Mouse (Mus musculus) liver (tissue): ENCODE measurements at regions not wholly inside any gene's neighbourhood (a gene's known extent, or its start where the extent isn't known, plus 50 kb on each side); places are given as distances from the start of the nearest gene placed in this dataset.

ENCODE experiments used
- DNase-seq: peaks from one replicate; pipeline ENCODE4 v3.0.0-alpha.2; 2020; ENCODE audit warnings: mixed read lengths

DNA sequence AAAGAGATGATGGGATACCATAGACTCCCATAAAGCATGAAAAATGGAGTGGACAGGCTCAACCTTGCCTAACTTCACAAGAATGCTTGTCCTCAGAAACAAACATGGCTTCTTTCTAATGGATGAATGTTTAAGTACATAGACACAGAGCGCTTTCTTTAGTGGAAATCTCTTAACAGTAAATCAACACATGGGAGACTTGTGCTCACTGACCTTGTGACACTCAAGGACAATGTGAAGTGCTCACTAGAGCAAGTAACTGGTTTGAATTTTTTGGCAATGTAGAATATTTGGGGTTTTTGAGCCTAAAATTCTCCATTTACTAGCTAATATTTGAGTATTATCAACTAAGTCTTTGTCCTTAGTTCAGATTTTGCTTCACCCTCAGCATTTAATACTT, 88.0 kb downstream of the Tent5c start:
- no peak for DNase-seq

DNA sequence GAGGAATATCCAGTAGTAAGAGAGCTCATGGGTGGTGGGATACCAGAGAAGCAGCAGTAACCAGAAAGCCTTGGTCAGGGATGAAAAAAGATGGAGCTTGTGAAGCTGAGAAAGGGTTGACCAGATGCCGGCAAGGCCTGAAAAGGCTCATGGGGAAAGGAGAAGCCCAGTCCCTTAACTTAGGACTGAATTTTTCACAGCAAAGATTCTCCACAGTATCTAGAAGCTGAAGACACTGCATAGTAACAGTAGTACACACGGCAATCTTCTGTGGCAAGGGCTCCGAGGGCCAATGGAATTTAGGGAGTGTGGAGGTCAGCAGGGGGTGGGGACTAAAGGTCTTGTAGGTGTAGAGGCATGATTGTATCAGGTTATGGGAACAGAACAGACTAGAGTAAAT, 91.6 kb downstream of the Tent5c start:
- DNase-seq = no peak

DNA sequence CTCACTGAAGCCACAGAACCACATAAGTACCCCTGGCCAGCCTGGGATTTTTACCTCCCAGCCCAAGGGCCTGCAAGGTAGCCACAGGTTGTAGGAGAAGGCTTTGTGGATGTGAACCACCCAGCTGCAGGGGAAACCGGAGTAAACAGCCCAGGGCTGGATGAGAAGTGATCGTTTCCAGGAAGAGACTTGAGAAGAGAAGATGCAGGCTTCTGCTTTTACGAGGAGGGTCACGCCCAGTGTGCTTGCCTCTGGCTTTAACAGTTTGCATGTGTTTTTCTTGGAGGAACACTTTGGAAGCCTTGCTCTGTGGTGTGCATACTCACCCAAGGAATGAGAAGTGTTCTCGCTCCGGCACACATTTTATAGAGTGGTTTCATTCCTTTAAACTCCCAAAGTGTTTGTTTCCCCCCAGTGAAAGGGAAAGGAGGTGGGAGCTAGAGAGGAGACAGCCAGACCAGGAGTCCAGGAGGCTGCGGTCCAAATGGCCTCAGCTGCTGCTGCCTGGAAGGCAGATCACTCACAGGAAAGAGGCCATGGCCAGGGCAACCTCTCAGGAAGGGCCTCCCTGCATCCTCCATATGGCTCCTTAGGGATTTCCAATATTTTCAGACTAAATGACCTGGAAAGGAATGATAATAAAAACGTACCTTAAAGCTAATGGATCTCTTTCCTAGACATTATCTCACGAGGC, 94.1 kb downstream of the Tent5c start:
- DNase-seq = no peak

GRCm38 (mm10) chr3:100393956-100394355, 95.2 kb downstream of the Tent5c start:
- DNase-seq = no peak

DNA sequence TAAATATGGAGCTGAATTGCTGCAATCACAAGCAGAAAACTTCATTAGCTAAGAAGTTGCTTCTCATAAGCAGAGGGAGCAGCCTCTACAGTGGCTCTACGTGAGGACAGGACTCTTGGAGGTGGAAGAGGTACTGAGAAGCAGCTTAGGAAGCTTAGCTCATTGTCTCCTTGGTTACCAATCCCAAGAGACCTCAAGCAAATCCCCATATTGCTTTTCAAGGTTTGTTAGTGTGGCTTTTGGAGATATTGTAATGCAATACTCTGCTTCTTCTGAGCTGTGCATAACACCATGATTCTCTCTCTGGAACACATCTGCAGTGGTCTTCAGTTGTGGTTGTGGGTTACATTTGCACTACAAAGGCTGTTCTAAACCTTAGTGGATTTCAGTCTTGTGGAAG, 106.9 kb downstream of the Tent5c start:
- no peak for DNase-seq

DNA sequence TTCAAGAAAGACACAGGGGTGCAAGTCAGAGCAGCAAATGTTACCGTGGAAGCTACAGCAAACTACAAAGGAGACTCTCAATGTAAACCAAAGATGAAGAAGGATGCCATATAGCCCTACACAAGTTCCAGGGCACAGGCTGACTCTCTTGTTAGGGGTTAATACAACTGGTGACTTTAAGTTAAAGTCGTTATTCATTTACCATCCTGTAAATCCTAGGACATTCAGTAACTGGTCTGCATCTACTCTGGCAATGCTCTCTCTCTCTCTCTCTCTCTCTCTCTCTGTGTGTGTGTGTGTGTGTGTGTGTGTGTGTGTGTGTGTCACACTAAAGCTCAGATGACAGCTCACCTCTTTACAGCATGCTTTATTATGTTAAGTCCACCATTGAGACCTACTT, 107.8 kb downstream of the Tent5c start:
- DNase-seq = no peak

- DNase-seq = no peak
Measured at GRCm38 (mm10) chr3:100376162-100376561, 113.0 kb downstream of the Tent5c start.

GRCm38 (mm10) chr3:100366884-100367840, 122.0 kb downstream of the Tent5c start:
- DNase-seq = no peak

GRCm38 (mm10) chr3:100366447-100366846, 122.7 kb downstream of the Tent5c start:
- no peak for DNase-seq

- no peak for DNase-seq
Measured at GRCm38 (mm10) chr3:100365354-100365945, 123.7 kb downstream of the Tent5c start.

- DNase-seq = no peak
Measured at GRCm38 (mm10) chr3:100364706-100365105, 124.4 kb downstream of the Tent5c start.

DNA sequence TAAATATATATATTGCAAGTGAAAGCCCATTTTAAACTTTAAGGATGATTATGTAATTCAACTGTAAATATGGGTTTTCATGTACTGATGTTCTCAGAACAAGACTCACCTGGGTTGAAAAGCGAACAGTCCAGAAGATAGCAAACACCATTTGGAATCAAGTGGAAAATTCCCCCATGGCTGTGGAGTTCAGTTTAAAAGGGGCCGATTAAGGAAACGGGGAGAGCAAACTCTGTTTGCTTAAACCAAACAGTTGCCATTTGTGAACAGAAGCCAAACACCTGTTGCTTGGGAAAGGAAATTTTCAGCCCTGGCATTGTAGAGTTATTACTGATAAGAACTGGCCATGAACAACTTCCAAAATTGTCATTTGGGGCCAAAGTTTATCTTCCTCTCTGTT, 126.1 kb downstream of the Tent5c start:
- no peak for DNase-seq

DNA sequence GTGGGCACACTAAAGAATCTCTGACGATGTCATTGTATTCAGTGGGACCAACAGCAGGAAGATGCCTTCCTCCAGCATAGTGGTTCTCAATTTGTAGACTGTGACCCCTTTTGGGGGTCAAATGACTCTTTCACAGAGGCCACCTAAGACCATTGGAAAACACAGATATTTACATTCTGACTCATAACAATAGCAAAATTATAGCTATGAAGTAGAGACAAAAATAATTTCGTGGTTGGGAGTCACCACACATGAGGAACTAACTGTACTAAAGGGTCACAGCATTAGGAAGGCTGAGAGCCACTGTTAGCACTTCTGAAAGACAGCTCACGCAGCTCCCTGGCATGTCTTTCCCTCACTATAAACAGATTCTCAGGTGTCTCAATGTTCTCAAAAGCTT, 129.1 kb downstream of the Tent5c start:
- no peak for DNase-seq

GRCm38 (mm10) chr3:100359036-100359435, 130.1 kb downstream of the Tent5c start:
- peak; percentile 11 for DNase-seq

GRCm38 (mm10) chr3:100333478-100333877, 155.6 kb downstream of the Tent5c start:
- DNase-seq = no peak

DNA sequence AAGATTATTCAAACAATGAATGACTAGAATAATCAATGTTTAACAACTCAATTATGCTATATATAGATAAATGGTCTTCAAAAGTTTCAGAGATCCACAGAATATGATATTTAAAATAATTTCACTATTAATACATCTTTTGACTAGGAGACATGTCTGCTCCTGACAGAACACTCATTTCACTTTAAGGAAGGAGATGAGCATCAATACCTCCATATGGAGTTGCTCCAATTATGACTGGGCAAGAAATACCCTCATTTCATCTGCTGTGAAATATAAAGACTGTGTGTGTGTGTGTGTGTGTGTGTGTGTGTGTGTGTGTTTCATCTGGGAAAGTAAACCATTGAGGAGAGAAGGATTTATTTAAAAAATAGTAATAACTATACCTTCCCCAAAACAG, 156.2 kb upstream of the Wdr3 start:
- no peak for DNase-seq

- DNase-seq = no peak
Measured at GRCm38 (mm10) chr3:100287818-100288217, 125.6 kb upstream of the Wdr3 start.

GRCm38 (mm10) chr3:100266976-100267375, 104.8 kb upstream of the Wdr3 start:
- no peak for DNase-seq

DNA sequence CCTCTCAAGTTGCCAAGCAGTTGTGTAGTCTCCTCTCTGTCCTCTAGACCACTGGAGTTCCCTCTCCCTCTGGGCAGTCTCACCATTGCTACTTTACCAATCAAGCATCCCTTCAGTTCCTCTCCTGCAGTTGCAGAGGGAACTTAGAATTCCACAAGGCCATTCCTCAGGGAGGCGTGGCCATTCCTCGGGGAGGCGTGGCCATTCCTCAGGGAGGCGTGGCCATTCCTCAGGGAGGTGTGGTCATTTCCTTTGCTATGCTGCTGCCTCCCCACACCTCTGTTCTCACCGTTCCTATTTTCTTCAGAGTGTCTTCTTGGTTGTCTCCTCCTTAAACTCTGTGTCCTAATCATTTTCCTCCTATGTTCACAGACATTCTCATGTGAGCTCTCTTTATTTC, 102.8 kb upstream of the Wdr3 start:
- no peak for DNase-seq
